Comparison of ENCODE assay signal across 7 mouse cellular contexts in genomic region chr3:96696198-96696765, GRCm38 (mm10). TPM values are rescaled to one million over a fixed set of nuclear protein-coding genes. Genes with fewer than 3 reads are reported as not detected.
DNase-seq lines count a peak whose midpoint lies in the region; ATAC-seq and TF ChIP-seq lines count a peak whose summit lies in the region.

Gene Pias3, plus strand, starts transcription at chr3:96696384.

- H3K4me2 ChIP-seq in limb, embryonic 14.5 days (replicated peaks; ENCODE audit: low read depth, low read length, severe bottlenecking): peak within 1 kb of the TSS; percentile 72
- H3K4me2 ChIP-seq in midbrain, embryonic 16.5 days (ENCODE audit: low read length): peak within 1 kb of the TSS; percentile 80

- under 1% methylated on average over 35 of the region's 35 CpGs for WGBS in limb, embryonic 14.5 days
- WGBS in midbrain, embryonic 16.5 days: under 1% methylated on average over 35 of the region's 35 CpGs

- peak; percentile 92 for DNase-seq in adrenal gland, postnatal 10 days
- DNase-seq in embryo, embryonic 11.5 days (ENCODE audit: low read depth, low spot score): peak; percentile 71
- peak; percentile 88 for DNase-seq in kidney, adult 11 months
- peak; percentile 88 for DNase-seq in limb, embryonic 14.5 days (ENCODE audit: low spot score)
- peak; percentile 65 to 76 for DNase-seq in spleen, postnatal 10 days (ENCODE audit: low spot score in 2 of 2)

- H3K36me3 ChIP-seq in limb, embryonic 14.5 days (ENCODE audit: control insufficient read depth, insufficient read depth, low read length): peaks cover 20% of the 10 kb centered on the region
- H3K36me3 ChIP-seq in midbrain, embryonic 16.5 days (ENCODE audit: control insufficient read depth, insufficient read depth, low read length): no peaks in the 10 kb centered on the region; the same call in 1 of the 2 replicates

- H3K4me3 ChIP-seq in limb, embryonic 14.5 days (replicated peaks; ENCODE audit: low read length): peak within 1 kb of the TSS; percentile 81
- peak within 1 kb of the TSS; percentile 91 for H3K4me3 ChIP-seq in midbrain, embryonic 16.5 days (ENCODE audit: low read depth, low read length)

- TF ChIP-seq POLR2A in limb, embryonic 14.5 days (IDR thresholded peaks at IDR 0.05; ENCODE audit: borderline replicate concordance, extremely low read depth, insufficient read depth, insufficient read length): 0 out of 2 replicates have a peak, but pooled peaks have one; percentile 70

- ATAC-seq in granulocyte monocyte progenitor cell, adult 5-6 weeks (replicated peaks; ENCODE audit: poor library complexity, severe bottlenecking): peak; percentile 83
- peak; percentile 85 for ATAC-seq in limb, embryonic 14.5 days (ENCODE audit: low FRiP score, low read depth)
- ATAC-seq in midbrain, embryonic 16.5 days: peak; percentile 54

- H3K9me3 ChIP-seq in limb, embryonic 14.5 days (ENCODE audit: control insufficient read depth, low read length): no peaks in the 10 kb centered on the region
- no peaks in the 10 kb centered on the region for H3K9me3 ChIP-seq in midbrain, embryonic 16.5 days (replicated peaks; ENCODE audit: control insufficient read depth, low read length, poor library complexity, severe bottlenecking)

- H3K9ac ChIP-seq in limb, embryonic 14.5 days (ENCODE audit: low read depth, low read length, severe bottlenecking): peak within 1 kb of the TSS; percentile 79
- peak within 1 kb of the TSS; percentile 91 for H3K9ac ChIP-seq in midbrain, embryonic 16.5 days (ENCODE audit: low read depth, low read length)

- H3K27me3 ChIP-seq in limb, embryonic 14.5 days (ENCODE audit: control insufficient read depth, insufficient read depth, low read length): no peaks in the 10 kb centered on the region
- no peaks in the 10 kb centered on the region for H3K27me3 ChIP-seq in midbrain, embryonic 16.5 days (ENCODE audit: control insufficient read depth, insufficient read depth, low read depth, low read length)

- H3K27ac ChIP-seq in limb, embryonic 14.5 days (replicated peaks; ENCODE audit: low read depth, low read length): peak within 1 kb of the TSS; percentile 91
- H3K27ac ChIP-seq in midbrain, embryonic 16.5 days (ENCODE audit: low read length): peak within 1 kb of the TSS; percentile 90

- H3K4me1 ChIP-seq in limb, embryonic 14.5 days (ENCODE audit: control insufficient read depth, insufficient read depth, low read length): peaks cover 14% of the 10 kb centered on the region
- H3K4me1 ChIP-seq in midbrain, embryonic 16.5 days (ENCODE audit: control insufficient read depth, insufficient read depth, low read length): peaks cover 9% of the 10 kb centered on the region

RNA-seq across cellular contexts. Expression of gene Pias3, which starts in this region (rescaled TPM):
- total RNA-seq in adrenal gland, postnatal 10 days (2021): 10 to 100 TPM; 22.0 to 32.0 TPM
- total RNA-seq in granulocyte monocyte progenitor cell, adult 5-6 weeks (2014; fragmentation: Nextera tagmentation): 8.1 and 14.4 TPM in 2 replicates
- 3.3 and 8.2 TPM in 2 replicates for total RNA-seq in granulocyte monocyte progenitor cell, adult 5-6 weeks (2017)
- 100 and 112 TPM in 2 replicates for polyA plus RNA-seq in limb, embryonic 14.5 days (2012; rRNA removed)
- polyA plus RNA-seq in limb, embryonic 14.5 days (2014; fragmentation: Nextera tagmentation; extraction: Ambion mirVana): 52.2 and 53.4 TPM in 2 replicates
- polyA plus RNA-seq in midbrain, embryonic 16.5 days (2015; fragmentation: Nextera tagmentation; extraction: Ambion mirVana): 38.7 and 41.6 TPM in 2 replicates

Comparison
In these comparisons a context has a peak if more than half of its experiments do, and no peak if none do; other contexts are left out.
1. Peak in every context shown above with its lines: DNase-seq, ATAC-seq, H3K4me3 ChIP-seq and H3K27ac ChIP-seq.